Mouse (Mus musculus) intestine, embryonic 14.5 days (tissue): ENCODE measurements at regions not wholly inside any gene's neighbourhood (a gene's known extent, or its start where the extent isn't known, plus 50 kb on each side); places are given as distances from the start of the nearest gene placed in this dataset.
"Not testable (repeated sequence)": the region's sequence is repeated elsewhere in the genome, so short reads cannot be mapped to it uniquely, and the experiment has no call there.

Source experiments
- ATAC-seq: fragments of 200-750 bp; cut with Nextera tagmentation; replicated peaks from 2 replicates; pipeline ENCODE4 v1.8.0; 2017; ENCODE audit warnings: low read depth, moderate number of reproducible peaks, moderate TSS enrichment, moderate library complexity; ENCODE audit not compliant: low FRiP score, low TSS enrichment
- DNase-seq: peaks from one replicate; pipeline ENCODE4 v3.0.0-alpha.2; 2018; ENCODE audit warnings: low spot score
- H3K27ac ChIP-seq: fragments of 300-500 bp; sonication (generic); 2 replicates; pipeline ENCODE4 v1.5.1; 2014; ENCODE audit warnings: low read depth, mild to moderate bottlenecking, control low read depth
- H3K27me3 ChIP-seq: fragments of 300-500 bp; sonication (generic); replicated peaks from 2 replicates; pipeline ENCODE4 v1.6.1; 2014; ENCODE audit warnings: low read length, control low read depth; ENCODE audit not compliant: control insufficient read depth, insufficient read depth
- H3K36me3 ChIP-seq: fragments of 300-500 bp; sonication (generic); 2 replicates; pipeline ENCODE4 v1.6.1; 2014; ENCODE audit warnings: low read length, control low read depth; ENCODE audit not compliant: control insufficient read depth, insufficient read depth
- H3K4me1 ChIP-seq: fragments of 300-500 bp; sonication (generic); replicated peaks from 2 replicates; pipeline ENCODE4 v1.6.1; 2014; ENCODE audit warnings: low read length, control low read depth, mixed read lengths; ENCODE audit not compliant: control insufficient read depth, insufficient read depth
- H3K4me2 ChIP-seq: fragments of 300-500 bp; sonication (generic); 2 replicates; pipeline ENCODE4 v1.6.1; 2014; ENCODE audit warnings: low read length
- H3K4me3 ChIP-seq: fragments of 300-500 bp; sonication (generic); 2 replicates; pipeline ENCODE4 v1.5.1; 2014; ENCODE audit warnings: low read depth, low read length, control low read depth, mixed read lengths
- H3K9ac ChIP-seq: fragments of 300-500 bp; sonication (generic); 2 replicates; pipeline ENCODE4 v1.6.1; 2014; ENCODE audit warnings: mild to moderate bottlenecking, low read length
- H3K9me3 ChIP-seq: fragments of 300-500 bp; sonication (generic); 2 replicates; pipeline ENCODE4 v1.6.1; 2016; ENCODE audit warnings: low read length, control low read depth; ENCODE audit not compliant: control insufficient read depth
- WGBS: fragments of 180-500 bp; shearing (Covaris S2); extraction: QIAGEN DNeasy Blood & Tissue Kit; methylation state at CpG from one replicate; pipeline ENCODE4 v1.1.7; 2014; 5-methylcytosine and 5-hydroxymethylcytosine counted together

GRCm38 (mm10) chr14:15884641-15885340 lies 364.3 kb upstream of the Ngly1 start:
- Histone ChIP-seq H3K9me3 (no peaks in the 10 kb centered on the region), H3K27ac (no peak overlapping the region), H3K4me2 (no peak overlapping the region), H3K4me1 (no peaks in the 10 kb centered on the region; the same call in 1 of the 2 replicates), H3K4me3 (no peak overlapping the region), H3K36me3 (no peaks in the 10 kb centered on the region), H3K27me3 (no peaks in the 10 kb centered on the region), H3K9ac (no peak overlapping the region)
- DNase-seq (no peak), ATAC-seq (no peak)
- 27% methylated on average over 2 of the region's 2 CpGs for WGBS

GRCm38 (mm10) chr14:15897098-15897497 lies 352.0 kb upstream of the Ngly1 start:
- DNase-seq: no peak
- Histone ChIP-seq H3K4me2 (no peak overlapping the region), H3K4me1 (no peaks in the 10 kb centered on the region), H3K9me3 (no peaks in the 10 kb centered on the region), H3K27me3 (no peaks in the 10 kb centered on the region), H3K36me3 (no peaks in the 10 kb centered on the region), H3K4me3 (no peak overlapping the region), H3K9ac (no peak overlapping the region), H3K27ac (no peak overlapping the region)
- WGBS: 26% methylated on average over 1 of the region's 1 CpGs
- no peak for ATAC-seq

GRCm38 (mm10) chr14:15906429-15906828 lies 342.7 kb upstream of the Ngly1 start:
- not testable (repeated sequence) for H3K36me3 ChIP-seq, H3K4me1 ChIP-seq, H3K4me3 ChIP-seq, H3K9ac ChIP-seq, H3K9me3 ChIP-seq, H3K27me3 ChIP-seq, H3K4me2 ChIP-seq, H3K27ac ChIP-seq
- peak; percentile 85 for ATAC-seq
- 54% methylated on average over 11 of the region's 11 CpGs for WGBS
- DNase-seq: peak; percentile 51

GRCm38 (mm10) chr14:15913206-15913605 lies 335.9 kb upstream of the Ngly1 start:
- not testable (repeated sequence) for H3K4me3 ChIP-seq, H3K36me3 ChIP-seq, H3K4me2 ChIP-seq, DNase-seq, H3K9ac ChIP-seq, ATAC-seq, H3K4me1 ChIP-seq, H3K27ac ChIP-seq, H3K27me3 ChIP-seq, H3K9me3 ChIP-seq
- 66% methylated on average over 4 of the region's 4 CpGs for WGBS

- Histone ChIP-seq H3K4me2 (no peak overlapping the region), H3K27me3 (no peaks in the 10 kb centered on the region), H3K9ac (no peak overlapping the region), H3K9me3 (no peaks in the 10 kb centered on the region), H3K4me3 (no peak overlapping the region), H3K36me3 (no peaks in the 10 kb centered on the region), H3K27ac (no peak overlapping the region), H3K4me1 (no peaks in the 10 kb centered on the region)
- ATAC-seq (no peak), DNase-seq (no peak)
- WGBS: 83% methylated on average over 3 of the region's 3 CpGs
Measured at GRCm38 (mm10) chr14:15914176-15914575, 334.9 kb upstream of the Ngly1 start.

- H3K27me3 ChIP-seq, ATAC-seq, H3K4me2 ChIP-seq, DNase-seq, H3K9me3 ChIP-seq, H3K36me3 ChIP-seq, H3K9ac ChIP-seq, H3K4me1 ChIP-seq, H3K27ac ChIP-seq, H3K4me3 ChIP-seq: not testable (repeated sequence)
- 77% methylated on average over 3 of the region's 3 CpGs for WGBS
Measured at GRCm38 (mm10) chr14:15924676-15925075, 324.4 kb upstream of the Ngly1 start.

- DNase-seq (no peak), ATAC-seq (no peak)
- Histone ChIP-seq H3K4me3 (no peak overlapping the region), H3K36me3 (no peaks in the 10 kb centered on the region), H3K9me3 (no peaks in the 10 kb centered on the region), H3K27ac (no peak overlapping the region), H3K4me2 (no peak overlapping the region), H3K4me1 (no peaks in the 10 kb centered on the region), H3K9ac (no peak overlapping the region), H3K27me3 (no peaks in the 10 kb centered on the region)
Measured at GRCm38 (mm10) chr14:15934729-15935128, 314.4 kb upstream of the Ngly1 start.

GRCm38 (mm10) chr14:15970321-15970720 lies 278.8 kb upstream of the Ngly1 start:
- Histone ChIP-seq H3K4me2 (no peak overlapping the region), H3K27me3 (no peaks in the 10 kb centered on the region), H3K4me1 (no peaks in the 10 kb centered on the region), H3K9me3 (no peaks in the 10 kb centered on the region), H3K27ac (no peak overlapping the region), H3K9ac (no peak overlapping the region), H3K4me3 (no peak overlapping the region), H3K36me3 (no peaks in the 10 kb centered on the region)
- no peak for ATAC-seq
- no peak for DNase-seq

- Histone ChIP-seq H3K4me3 (no peak overlapping the region), H3K4me2 (no peak overlapping the region), H3K4me1 (no peaks in the 10 kb centered on the region), H3K27me3 (no peaks in the 10 kb centered on the region), H3K9me3 (no peaks in the 10 kb centered on the region), H3K36me3 (no peaks in the 10 kb centered on the region), H3K27ac (no peak overlapping the region), H3K9ac (no peak overlapping the region)
- DNase-seq (no peak), ATAC-seq (no peak)
Measured at GRCm38 (mm10) chr14:15970767-15971166, 278.3 kb upstream of the Ngly1 start.
